39 mouse cellular contexts compared by ENCODE assay signal in the genomic region with DNA sequence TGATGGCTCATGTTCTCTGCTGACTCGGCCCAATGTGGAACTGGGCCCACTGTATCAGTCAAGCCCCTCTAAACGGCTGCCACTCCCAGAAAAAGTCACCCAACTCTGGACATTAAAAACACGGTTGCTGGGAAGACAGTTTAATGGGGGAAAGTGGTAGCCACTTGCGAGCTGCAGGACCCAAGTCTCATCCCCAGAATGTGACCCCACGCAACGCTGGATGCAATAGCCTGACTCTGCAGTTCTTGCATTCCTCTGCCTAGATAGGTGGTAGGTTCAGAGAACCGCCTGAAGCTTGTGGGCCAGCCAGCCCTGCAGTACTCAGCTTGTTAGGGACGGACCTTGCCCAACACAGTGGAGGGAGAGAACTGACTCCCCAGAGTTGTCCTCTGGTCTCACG. TPM values are rescaled to one million over a fixed set of nuclear protein-coding genes. Genes with fewer than 3 reads are reported as not detected.
"Had no signal": no experiment of that assay in that cellular context is flagged by ENCODE, and none has a peak within 500 bp of the region (broad histone marks: within the 10 kb centered on the region; RNA-seq: fewer than 3 reads in every experiment).

No protein-coding gene starts in this region.

- H3K9me3 ChIP-seq: heart, embryonic 12.5 days; hindbrain, embryonic 13.5 days; hindbrain, embryonic 15.5 days; limb, embryonic 13.5 days; limb, embryonic 15.5 days; liver, embryonic 12.5 days had no signal

- DNase-seq: forebrain, postnatal 0 days; gastrocnemius, postnatal 14 days; gastrocnemius, postnatal 36 days; heart, adult 18-20 months; heart, postnatal 10 days; heart, postnatal 36 days; kidney, adult 18-20 months; kidney, postnatal 10 days; layer of hippocampus, adult 9-11 months; layer of hippocampus, postnatal 36 days; left cerebral cortex, postnatal 4 days had no signal

- ATAC-seq: forebrain, postnatal 0 days; hindbrain, postnatal 0 days; intestine, embryonic 16.5 days; liver, embryonic 12.5 days had no signal

- H3K4me3 ChIP-seq: heart, embryonic 12.5 days; hindbrain, embryonic 13.5 days; hindbrain, embryonic 15.5 days; limb, embryonic 13.5 days; limb, embryonic 15.5 days; liver, embryonic 12.5 days had no signal

- H3K27ac ChIP-seq: hindbrain, embryonic 13.5 days; hindbrain, embryonic 15.5 days; limb, embryonic 13.5 days; limb, embryonic 15.5 days; liver, embryonic 12.5 days; liver, embryonic 14.5 days had no signal

- H3K27me3 ChIP-seq: heart, embryonic 12.5 days; hindbrain, embryonic 13.5 days; hindbrain, embryonic 15.5 days; limb, embryonic 13.5 days; limb, embryonic 15.5 days; liver, embryonic 12.5 days had no signal

- H3K9ac ChIP-seq: forebrain, postnatal 0 days; heart, embryonic 12.5 days; hindbrain, embryonic 13.5 days; hindbrain, embryonic 15.5 days; limb, embryonic 13.5 days; limb, embryonic 15.5 days; liver, embryonic 12.5 days; liver, embryonic 14.5 days had no signal

- H3K4me1 ChIP-seq: heart, embryonic 12.5 days; hindbrain, embryonic 13.5 days; hindbrain, embryonic 15.5 days; limb, embryonic 13.5 days; limb, embryonic 15.5 days; liver, embryonic 12.5 days had no signal

- H3K4me2 ChIP-seq: heart, embryonic 12.5 days; hindbrain, embryonic 13.5 days; hindbrain, embryonic 15.5 days; limb, embryonic 13.5 days; limb, embryonic 15.5 days; liver, embryonic 12.5 days had no signal

RNA-seq across cellular contexts. Expression of a gene that starts 25.0 kb away (rescaled TPM):
- total RNA-seq: hematopoietic stem cell, adult 5-6 weeks had no signal

RNA-seq across cellular contexts. Expression of a gene that starts 46.3 kb away (rescaled TPM):
- total RNA-seq: forebrain, postnatal 0 days; gastrocnemius, adult 18-20 months; gastrocnemius, adult 8-10 months; gastrocnemius, postnatal 14 days; gastrocnemius, postnatal 36 days; heart, adult 18-20 months; heart, postnatal 10 days; heart, postnatal 36 days; hematopoietic stem cell, adult 5-6 weeks; hindbrain, postnatal 0 days; layer of hippocampus, adult 18-20 months; layer of hippocampus, adult 8-10 months; layer of hippocampus, postnatal 14 days; layer of hippocampus, postnatal 36 days; left cerebral cortex, adult 18-20 months; left cerebral cortex, adult 8-10 months; left cerebral cortex, postnatal 10 days; left cerebral cortex, postnatal 25 days; left cerebral cortex, postnatal 4 days; liver, adult 2 months had no signal
- polyA plus RNA-seq: gonadal fat pad, adult 2 months; heart, embryonic 12.5 days; heart, embryonic 16.5 days; hindbrain, embryonic 11.5 days; hindbrain, embryonic 15.5 days; intestine, embryonic 14.5 days; large intestine, adult 2 months; limb, embryonic 11.5 days; limb, embryonic 15.5 days; liver, adult 2 months; liver, embryonic 12.5 days; liver, embryonic 14.5 days; liver, embryonic 16.5 days had no signal

RNA-seq across cellular contexts. Expression of a gene that starts 50.4 kb away (rescaled TPM):
- total RNA-seq: forebrain, postnatal 0 days; gastrocnemius, adult 18-20 months; gastrocnemius, adult 8-10 months; gastrocnemius, postnatal 14 days; gastrocnemius, postnatal 36 days; heart, adult 18-20 months; heart, postnatal 10 days; heart, postnatal 36 days; hindbrain, postnatal 0 days; layer of hippocampus, adult 18-20 months; layer of hippocampus, adult 8-10 months; layer of hippocampus, postnatal 14 days; layer of hippocampus, postnatal 36 days; left cerebral cortex, adult 18-20 months; left cerebral cortex, adult 8-10 months; left cerebral cortex, postnatal 10 days; left cerebral cortex, postnatal 25 days; left cerebral cortex, postnatal 4 days had no signal
- polyA plus RNA-seq: heart, embryonic 12.5 days; heart, embryonic 14.5 days had no signal

RNA-seq across cellular contexts. Expression of a gene that starts 50.5 kb away (rescaled TPM):
- total RNA-seq: forebrain, postnatal 0 days; gastrocnemius, adult 8-10 months; gastrocnemius, postnatal 14 days; gastrocnemius, postnatal 36 days; heart, adult 18-20 months; heart, postnatal 36 days; left cerebral cortex, postnatal 10 days; left cerebral cortex, postnatal 4 days had no signal
- polyA plus RNA-seq: heart, embryonic 14.5 days; hindbrain, embryonic 11.5 days; hindbrain, embryonic 13.5 days; limb, embryonic 11.5 days; limb, embryonic 13.5 days had no signal
